Mouse (Mus musculus): ENCODE data around the gene Pard3.

Gene Pard3

DNA sequence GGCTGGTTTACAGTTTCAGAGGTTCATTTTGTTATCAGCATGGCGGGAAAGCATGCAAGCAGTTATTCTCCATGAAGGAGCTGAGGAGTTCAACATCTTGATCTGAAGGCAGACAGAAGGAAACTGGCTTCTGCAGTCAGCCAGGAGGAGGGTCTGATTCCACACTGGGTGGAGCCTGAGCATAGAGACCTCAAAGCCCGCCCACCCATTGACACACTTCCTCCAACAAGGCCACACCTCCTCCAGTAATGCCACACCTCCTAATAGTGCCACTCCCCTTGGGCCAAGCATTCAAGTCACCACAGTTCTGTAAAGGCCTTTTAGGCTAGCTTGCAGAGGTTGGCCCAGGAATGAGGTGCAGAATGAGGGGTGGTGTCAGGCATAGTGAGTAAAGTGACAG is 478.5 kb downstream of the Pard3 start:
- peak; percentile 1 for DNase-seq (ENCODE audit: low read depth, low spot score)

DNA sequence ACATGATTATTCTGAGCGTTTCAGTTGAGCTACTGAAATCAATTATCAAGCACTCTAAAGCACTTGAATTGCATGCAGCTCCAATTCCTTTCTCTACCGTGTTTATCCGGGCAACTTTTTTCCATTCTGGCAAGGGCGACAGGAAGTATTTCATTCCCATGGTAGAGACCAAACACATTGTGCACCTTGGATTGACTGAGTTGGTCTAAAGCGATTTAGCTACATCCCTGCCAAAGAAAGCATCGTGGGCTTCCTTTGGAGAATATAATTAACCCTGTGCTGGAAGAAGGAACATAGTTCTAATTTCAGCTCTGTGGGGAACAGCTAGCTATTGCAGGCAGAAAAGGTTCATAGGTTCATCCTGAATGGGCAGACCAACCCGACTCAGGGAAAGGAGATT is 480.0 kb downstream of the Pard3 start:
- no peak for DNase-seq (ENCODE audit: low read depth, low spot score)

DNA sequence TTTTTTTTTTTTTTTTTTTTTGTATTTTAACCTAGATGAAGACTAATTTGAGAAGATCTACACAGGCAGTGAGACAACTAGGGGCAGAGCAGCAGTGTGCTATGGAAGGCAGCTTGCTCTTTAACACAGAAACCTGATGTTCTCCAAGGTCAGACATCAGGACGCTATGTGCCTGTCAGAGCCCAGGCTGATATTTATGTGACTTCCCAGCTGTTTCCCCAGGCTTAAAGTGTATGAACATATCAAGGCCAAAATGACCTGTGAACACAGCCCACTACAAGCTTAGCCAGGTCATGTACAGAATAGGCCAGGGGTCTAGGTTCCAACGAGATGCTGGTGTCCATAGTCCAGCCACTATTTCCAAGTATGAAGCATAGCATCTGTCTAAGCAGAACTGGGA is 482.5 kb downstream of the Pard3 start:
- no peak for DNase-seq (ENCODE audit: low read depth, low spot score)

DNA sequence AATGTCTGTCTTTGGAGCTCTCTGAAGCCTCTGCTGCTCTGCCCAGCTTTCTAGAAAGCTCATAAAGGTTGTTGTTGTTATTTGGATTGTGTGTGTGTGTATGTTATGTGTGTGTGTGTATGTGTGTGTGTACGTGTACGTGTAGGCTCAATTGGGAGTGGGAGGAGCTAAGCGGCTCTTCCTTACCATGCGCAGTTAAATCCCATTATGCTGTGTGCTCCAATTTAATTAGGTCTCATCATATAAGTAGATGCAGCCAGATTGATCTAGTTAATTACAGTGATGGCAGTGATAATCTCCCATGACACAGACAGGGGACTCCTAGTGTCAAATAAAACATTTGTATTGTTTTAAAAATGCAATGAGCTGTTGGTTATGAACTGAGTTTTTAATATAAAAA is 487.2 kb downstream of the Pard3 start:
- no peak for DNase-seq (ENCODE audit: low read depth, low spot score)

DNA sequence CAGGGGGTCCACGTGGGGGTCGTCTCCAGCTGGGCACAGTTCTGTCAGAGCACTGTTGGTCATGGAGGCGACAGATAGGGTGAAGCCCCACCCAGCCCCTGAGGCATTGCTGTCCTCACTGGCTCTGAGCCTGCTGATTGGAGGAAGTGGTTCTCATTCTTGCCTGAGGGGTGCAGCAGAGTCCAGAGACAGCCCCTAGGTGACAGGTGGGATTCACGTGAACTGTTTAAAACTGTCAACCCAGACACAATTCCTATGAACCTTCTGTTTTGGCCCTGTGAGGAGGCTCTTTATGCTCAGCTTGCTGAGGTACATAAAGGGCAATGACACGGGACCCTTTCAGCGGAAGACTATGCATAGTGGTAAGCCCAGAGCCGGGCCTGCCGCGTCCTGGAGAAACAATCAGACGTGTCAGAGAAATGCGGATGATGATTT is 488.5 kb downstream of the Pard3 start:
- no peak for DNase-seq (ENCODE audit: low read depth, low spot score)

DNA sequence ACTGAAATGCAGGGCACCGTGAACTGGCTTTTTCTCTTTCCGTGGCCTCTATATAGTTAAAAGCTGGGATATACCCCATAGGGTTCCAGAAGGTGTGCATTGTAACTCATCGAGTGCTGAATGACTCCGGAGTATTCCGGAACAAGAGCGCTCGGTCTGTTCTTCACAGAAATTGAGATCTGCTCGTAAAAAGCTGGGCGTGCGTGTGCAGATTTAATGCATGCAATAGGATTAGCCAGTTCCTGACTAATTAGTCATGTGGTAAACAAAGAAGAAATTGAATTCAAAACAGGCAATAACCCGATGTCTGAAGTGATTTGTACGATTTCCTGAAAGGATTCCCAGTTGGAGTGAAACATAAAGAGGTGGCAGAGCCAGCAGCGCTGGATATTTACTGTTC is 489.1 kb downstream of the Pard3 start:
- DNase-seq (ENCODE audit: low read depth, low spot score): no peak

DNA sequence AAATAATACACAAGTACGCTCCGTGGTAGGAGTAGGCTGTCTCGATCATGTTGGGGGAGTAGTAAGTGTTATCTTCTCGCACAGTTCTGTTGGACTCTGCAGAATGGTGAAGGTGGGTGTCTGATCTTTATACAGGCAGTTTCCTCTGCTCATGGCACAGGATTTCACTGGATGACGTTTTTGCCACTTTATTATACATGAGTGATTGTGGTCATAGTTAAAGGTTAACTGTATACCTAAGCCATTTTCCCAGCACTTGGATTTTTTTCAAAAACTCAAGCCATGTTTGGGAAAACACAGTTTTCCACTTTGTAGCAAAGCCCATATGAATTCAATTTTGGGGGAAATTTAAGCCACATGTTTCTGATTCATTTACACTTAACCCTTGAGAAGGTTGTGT is 489.9 kb downstream of the Pard3 start:
- no peak for DNase-seq (ENCODE audit: low read depth, low spot score)

DNA sequence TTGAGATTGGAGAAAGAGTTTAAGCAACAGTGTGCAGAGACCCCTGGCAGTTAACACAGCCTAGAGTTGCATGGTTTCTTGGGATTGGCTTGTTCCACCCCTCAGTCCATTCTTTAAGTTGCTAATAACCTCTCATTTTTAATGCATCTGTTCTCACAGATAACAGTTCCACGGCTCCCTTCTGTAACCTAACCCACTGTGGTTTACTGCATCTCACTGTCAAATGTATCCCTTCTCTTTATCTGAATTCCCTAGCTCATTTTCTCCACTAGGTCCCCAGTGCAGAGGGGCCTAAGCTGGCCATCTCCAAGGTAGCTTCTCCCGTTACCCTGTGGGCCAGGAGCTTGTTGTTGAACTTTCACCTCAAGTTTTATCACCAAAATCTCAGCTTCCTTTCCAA is 492.1 kb downstream of the Pard3 start:
- no peak for DNase-seq (ENCODE audit: low read depth, low spot score)

DNA sequence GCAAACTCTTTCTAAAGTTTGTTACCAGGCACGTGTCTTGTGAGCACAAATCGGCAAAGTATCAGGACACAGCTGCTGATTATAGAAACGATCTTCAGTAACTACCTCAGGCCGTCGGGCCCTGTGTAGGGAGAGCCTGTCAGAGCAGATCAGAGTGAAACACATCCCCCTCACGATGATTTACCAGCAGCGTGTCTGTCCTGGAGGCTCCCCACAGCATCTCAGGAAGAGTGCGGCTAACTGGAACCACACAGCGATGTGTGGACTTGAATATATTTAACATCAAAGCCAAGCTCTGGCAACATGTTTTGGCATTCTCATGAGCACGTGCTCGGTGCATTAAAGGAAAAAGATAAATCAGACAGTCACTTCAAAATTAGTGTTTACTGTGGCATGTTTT is 493.3 kb downstream of the Pard3 start:
- no peak for DNase-seq (ENCODE audit: low read depth, low spot score)

DNA sequence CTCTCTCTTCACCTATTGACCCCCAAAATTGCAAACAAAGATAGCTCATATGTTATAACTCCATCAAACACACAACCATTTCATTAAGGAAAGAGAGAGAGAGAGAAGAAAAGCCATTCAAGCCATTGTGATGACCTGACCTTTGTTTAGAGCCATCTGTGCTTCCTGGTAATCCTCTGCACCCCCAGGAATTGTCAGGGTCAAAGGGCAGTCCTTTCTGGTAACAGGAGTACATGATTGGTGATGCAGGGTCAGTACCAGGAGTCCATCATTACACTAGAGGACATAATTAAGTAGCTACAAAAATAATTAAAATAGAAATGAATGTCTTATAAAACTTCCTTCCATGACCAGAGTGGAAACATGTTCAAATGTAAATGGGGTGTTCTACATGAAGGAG is 493.9 kb downstream of the Pard3 start:
- DNase-seq (ENCODE audit: low read depth, low spot score): no peak

DNA sequence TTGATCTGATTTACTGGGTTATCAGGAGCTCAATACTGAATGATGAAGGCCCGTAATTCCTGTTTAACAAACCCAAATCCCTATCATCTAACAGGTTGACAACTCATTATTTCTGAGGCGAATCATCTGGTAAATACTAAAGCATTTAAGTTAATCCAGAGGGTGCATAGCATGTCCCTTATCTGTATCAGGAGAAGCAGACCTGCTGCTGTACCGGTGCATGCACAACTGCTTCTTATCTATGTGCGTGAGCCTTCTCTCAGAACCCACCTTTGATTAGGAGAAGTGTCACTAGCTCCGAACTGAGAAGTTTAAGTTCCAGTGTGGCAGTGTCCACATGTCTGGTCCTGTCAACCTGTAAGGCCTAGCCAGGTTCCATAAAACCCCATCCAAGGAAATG is 499.9 kb downstream of the Pard3 start:
- DNase-seq (ENCODE audit: low read depth, low spot score): no peak

DNA sequence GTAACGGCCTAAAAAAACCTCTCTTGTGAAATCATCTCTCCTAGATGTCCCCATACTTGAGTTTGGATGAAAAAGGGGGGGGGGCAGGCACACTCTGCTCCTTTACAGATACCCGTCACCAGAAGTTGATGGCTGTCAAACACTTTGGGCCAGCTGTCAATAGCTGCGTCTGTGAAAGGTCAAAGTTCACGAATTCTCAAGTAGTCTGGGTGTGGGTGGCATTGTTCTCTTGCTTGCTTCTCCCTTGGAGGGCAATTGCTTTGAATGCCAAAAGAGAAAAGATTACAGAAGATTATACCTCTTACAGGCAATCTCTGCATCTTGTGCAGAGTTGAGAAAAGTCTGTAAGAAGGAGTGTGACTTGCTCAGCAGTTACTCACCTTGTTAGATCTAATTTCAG is 500.7 kb downstream of the Pard3 start:
- no peak for DNase-seq (ENCODE audit: low read depth, low spot score)

DNA sequence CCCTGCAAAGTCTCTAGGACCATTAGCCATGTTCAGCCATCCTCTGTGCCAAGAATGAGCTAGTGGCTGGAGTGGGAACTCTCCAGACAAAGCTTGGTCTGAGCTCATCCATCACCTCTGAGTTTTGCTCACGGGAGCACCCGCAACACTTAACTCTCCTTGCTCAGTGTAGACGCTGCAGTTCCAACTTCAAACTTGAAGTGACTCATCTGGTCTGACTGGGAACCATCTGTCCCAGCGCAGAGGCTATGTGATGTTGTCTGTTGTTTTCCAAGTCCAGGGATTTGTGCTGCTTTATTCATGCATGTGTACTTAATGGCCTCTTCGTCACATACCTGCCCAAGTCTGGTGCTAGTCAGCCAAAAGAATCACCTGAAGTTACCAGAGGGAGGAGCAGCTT is 505.5 kb downstream of the Pard3 start:
- DNase-seq (ENCODE audit: low read depth, low spot score): peak; percentile 2

DNA sequence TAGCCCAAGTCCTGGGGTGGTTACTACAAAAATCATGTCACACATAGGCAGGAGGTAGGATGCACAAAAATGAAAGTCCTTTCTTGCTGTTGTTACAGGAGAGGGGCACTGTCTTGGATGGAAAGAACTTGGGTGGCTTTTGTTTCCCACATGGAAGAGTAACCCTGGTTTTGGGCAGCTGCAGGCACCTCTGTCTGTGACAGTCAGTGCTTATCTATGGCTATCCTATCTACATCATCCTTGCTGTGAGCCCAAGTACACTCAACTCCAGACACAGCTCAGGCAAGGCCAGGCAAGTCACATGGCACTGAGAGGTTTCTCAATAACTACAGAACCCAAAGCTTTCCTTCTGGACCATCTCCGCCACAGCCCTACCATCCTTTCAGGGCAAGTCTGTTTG is 506.8 kb downstream of the Pard3 start:
- no peak for DNase-seq (ENCODE audit: low read depth, low spot score)

DNA sequence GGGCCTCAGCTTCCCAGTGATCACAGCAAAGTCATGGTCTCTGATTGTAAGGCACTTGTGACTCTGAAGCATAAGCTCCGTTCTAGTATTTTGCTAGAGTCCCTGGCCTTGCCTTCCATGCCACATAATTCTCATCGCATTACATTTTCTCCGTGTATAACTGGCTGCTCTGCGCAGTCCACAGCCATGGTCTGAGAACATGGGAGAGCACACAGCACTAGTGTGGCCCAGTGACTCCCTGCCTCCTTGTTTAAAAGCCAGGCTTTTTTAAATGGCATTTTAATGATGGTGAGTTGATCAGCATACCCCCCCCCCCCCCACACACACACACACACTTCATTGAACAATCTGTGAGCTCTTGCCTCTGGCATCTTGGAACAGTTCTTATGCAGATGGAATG is 508.8 kb downstream of the Pard3 start:
- no peak for DNase-seq (ENCODE audit: low read depth, low spot score)

DNA sequence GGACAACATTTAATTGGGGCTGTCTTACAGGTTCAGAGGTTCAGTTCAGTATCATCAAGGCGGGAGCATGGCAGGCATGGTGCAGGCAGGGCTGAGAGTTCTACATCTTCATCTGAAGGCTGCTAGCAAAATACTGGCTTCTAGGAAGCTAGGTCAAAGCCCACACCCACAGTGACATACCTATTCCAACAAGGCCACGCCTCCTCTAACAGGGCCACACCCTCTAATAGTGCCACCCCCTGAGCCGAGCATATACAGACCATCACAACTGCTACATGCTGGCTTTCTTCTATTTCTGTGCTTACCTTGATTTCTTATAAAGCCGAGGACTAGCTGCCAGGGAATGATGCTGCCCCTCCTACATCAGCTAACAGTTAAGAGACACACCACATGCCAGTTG is 513.0 kb downstream of the Pard3 start:
- DNase-seq (ENCODE audit: low read depth, low spot score): no peak

DNA sequence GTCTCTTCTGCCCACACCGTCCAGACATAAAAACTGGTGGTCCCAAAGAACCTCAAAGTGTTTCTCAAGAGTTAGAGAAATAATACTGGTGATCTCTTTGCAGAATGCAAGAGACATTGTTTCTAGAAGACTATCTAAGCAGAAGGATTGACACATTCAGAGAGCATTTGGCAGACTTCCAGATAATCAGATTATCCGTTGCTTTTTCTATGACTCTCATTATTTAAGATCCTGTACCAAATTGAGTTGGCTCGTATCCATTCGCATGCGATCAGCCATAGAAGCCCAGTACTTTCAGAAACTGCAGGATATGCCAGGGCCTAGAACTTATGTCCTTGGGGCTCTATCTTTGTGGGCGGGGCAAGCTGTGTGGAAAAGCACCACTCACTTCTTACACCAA is 514.0 kb downstream of the Pard3 start:
- DNase-seq (ENCODE audit: low read depth, low spot score): no peak

DNA sequence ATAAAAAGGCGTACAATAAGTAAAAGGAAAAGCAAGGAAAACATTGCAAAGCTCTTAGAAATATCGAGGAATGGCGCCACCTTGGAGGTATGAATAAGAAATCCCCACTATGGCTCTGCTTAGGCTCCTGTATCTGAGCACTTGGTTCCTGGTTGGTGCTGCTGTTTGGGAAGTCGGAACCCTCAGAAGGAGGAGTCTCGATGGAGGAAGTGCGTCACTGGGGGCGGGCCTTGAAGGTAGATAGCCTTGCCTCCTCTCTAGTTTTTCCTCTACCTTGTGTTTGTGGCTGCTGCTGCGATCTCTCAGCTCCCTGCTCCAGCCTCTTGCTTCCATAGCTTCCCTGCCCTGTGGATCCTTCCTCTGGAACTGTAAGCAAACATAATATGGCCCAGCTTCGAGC is 515.7 kb downstream of the Pard3 start:
- DNase-seq (ENCODE audit: low read depth, low spot score): no peak

DNA sequence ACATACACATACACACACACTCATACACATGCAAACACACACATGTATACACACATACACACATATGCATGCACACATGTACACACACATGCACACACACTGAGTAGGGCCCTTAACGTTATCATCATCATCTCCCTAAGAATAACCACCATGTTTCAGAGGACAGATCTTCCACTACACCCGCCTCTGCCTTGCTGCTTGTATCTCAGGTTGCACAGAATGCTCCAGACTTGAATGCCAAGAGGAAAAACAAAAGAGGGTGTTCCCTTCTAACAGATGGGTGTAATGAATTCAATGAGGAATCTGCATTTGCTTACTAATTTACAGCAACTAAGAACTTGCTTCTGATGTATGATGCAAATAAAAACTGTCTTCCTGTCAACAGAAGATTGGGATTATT is 519.7 kb downstream of the Pard3 start:
- no peak for DNase-seq (ENCODE audit: low read depth, low spot score)

DNA sequence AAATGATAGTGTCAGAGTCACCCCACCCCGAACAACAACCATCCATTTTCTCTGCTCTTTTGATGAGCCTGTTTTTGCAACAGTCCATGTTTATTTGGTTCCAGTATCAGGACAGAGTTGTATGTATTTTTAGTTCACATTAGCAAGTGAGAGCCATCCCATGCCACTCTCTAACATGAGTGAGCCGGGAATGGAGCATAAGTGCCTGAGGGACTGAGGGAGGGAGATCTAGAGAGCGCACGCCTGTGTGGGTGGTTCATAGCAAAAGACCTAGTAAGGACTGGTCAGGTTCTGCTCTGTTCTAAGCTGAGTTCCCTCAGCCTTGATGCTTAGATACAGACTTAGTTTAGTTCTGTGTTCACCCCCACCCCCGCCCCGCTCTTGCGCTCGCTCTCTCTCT is 521.9 kb downstream of the Pard3 start:
- DNase-seq (ENCODE audit: low read depth, low spot score): no peak

DNA sequence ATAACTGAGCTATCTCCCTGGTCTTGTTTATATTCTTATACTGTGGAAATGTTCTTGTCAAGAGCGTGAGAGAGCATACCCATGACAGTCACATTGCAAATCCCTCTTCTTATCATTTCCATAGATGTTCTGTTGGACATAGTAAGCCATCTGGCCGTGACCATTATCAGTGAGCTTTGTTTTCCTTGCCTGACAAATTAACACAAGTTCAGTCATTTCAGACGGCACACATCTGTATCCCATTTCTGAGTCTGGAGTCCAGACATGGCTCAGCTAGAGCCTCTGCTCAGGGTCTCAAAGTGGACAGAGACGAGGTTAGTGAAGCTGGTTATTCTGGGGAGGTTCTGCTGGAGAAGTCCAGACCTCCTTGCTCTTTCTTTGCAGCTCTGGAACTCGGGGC is 523.0 kb downstream of the Pard3 start:
- no peak for DNase-seq (ENCODE audit: low read depth, low spot score)

DNA sequence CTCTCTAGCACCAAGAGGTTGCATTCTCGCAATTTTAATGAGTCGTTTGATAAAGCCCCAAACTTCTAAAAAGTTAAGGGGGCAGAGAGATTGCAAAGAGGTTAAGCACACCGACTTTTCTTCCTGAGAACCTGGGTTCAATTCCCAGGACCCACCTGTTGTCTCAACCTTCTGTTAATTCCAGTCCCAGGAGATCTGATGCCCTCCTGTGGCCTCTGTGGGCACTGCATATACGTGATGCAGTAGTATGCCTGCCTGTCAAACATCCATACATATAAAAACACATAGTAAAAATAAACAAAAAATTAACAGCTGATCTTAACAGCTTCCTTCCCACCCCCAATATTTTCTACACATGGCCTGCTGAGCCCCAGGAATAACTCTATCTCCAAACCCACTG is 524.6 kb downstream of the Pard3 start:
- peak; percentile 39 for DNase-seq (ENCODE audit: low read depth, low spot score)

DNA sequence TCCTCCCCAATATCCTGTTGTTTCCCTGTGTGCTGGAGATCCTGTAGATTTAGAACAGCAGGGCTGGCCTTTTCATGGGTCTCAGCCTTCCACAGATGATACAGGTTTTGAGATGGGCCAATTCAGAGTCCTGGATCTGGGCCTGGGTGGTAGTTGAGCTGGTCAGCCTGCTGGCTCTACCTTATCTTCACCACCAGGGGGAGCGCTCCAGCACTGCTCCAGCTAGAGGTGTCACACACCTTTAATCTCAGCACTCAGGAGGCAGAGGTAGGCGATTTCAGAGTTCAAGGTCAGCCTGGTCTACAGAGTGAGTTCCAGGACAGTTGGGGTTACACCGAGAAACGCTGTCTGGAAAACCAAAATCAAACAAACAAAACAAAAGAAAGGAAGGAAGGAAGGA is 525.6 kb downstream of the Pard3 start:
- DNase-seq (ENCODE audit: low read depth, low spot score): peak; percentile 58

DNA sequence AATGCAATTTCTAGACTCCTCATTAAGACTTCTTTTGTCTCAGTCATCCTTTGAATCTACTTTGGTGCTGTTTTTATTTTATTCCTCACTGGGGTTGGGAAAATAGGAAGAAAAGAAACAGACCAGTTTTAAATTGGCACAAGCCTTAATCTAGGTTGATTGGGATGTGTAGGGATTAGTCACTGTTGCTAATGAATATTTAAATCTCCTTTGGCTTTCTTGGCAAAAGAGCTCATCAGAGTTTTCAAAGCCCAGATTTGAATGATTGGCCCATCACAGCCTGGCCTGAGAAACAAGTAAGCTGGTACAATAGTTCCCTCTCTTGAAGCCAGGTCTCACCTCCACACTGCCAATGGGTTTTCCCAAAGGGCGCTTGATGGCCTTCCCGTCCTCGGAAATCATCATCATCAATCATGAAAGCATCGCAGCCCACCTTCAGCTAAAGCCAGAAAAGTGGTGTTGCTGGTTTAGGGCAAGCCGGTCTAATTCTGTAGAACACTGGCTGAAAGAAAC is 527.0 kb downstream of the Pard3 start:
- DNase-seq (ENCODE audit: low read depth, low spot score): no peak
